Mouse (Mus musculus): Measurements from ENCODE around the gene Fa2h. TPM values are rescaled to one million over a fixed set of nuclear protein-coding genes. Genes with fewer than 3 reads are reported as not detected.

Gene Fa2h
- polyA plus RNA-seq, 1 experiment from 2014 or later, result 1.7 TPM

GRCm38 (mm10) chr8:111359936-111360335, 33.7 kb downstream of the Fa2h start:
- TF ChIP-seq CTCF (IDR thresholded peaks at IDR 0.05), result no peak
- POLR2A ChIA-PET, result no interaction called here

GRCm38 (mm10) chr8:111358905-111359304, 34.7 kb downstream of the Fa2h start:
- in situ Hi-C loops (cut with MboI; ENCODE audit: low pct_unique_long_range_greater_than_20kb), result no loop called here
- no peak for DNase-seq (ENCODE audit: low read depth, low spot score)
- ATAC-seq, result no peak
- POLR2A ChIA-PET, result interaction anchor here (0.6 kb wide), 1 partner anchor 997 kb away, joined by 3 read pairs; no protein-coding TSS in a partner anchor
- H3K27me3 ChIP-seq, result no peaks in the 10 kb centered on the region
- no peak for TF ChIP-seq CTCF (IDR thresholded peaks at IDR 0.05)
- CTCF ChIA-PET, result interaction anchor here (1.1 to 1.4 kb wide), 2 partner anchors 11 to 22 kb away, joined by 3 read pairs; no protein-coding TSS in a partner anchor

More at GRCm38 (mm10) chr8:111359936-111360335, 33.7 kb downstream of the Fa2h start:
- CTCF ChIA-PET, result interaction anchor here (0.8 to 1.4 kb wide), 2 partner anchors 10 to 13 kb away, joined by 3 to 4 read pairs; no protein-coding TSS in a partner anchor
- H3K27me3 ChIP-seq, result no peaks in the 10 kb centered on the region
- no peak for ATAC-seq
- in situ Hi-C loops (cut with MboI; ENCODE audit: low pct_unique_long_range_greater_than_20kb), result no loop called here
- no peak for DNase-seq (ENCODE audit: low read depth, low spot score)

GRCm38 (mm10) chr8:111357433-111357832, 36.2 kb downstream of the Fa2h start:
- DNase-seq (ENCODE audit: low read depth, low spot score), result no peak
- H3K27me3 ChIP-seq, result no peaks in the 10 kb centered on the region
- no peak for TF ChIP-seq CTCF (IDR thresholded peaks at IDR 0.05)
- in situ Hi-C loops (cut with MboI; ENCODE audit: low pct_unique_long_range_greater_than_20kb), result no loop called here
- no peak for ATAC-seq
- ChIA-PET CTCF (no interaction called here), POLR2A (no interaction called here)

- no peak for TF ChIP-seq CTCF (IDR thresholded peaks at IDR 0.05)
- DNase-seq (ENCODE audit: low read depth, low spot score) (no peak), ATAC-seq (no peak)
- in situ Hi-C loops (cut with MboI; ENCODE audit: low pct_unique_long_range_greater_than_20kb), result no loop called here
- no peaks in the 10 kb centered on the region for H3K27me3 ChIP-seq
- ChIA-PET POLR2A (interaction anchor here (0.7 kb wide), 1 partner anchor 244 kb away, joined by 8 read pairs; no protein-coding TSS in a partner anchor), CTCF (interaction anchor here (1.3 to 1.6 kb wide), 2 partner anchors 10 to 86 kb away, joined by 5 to 6 read pairs; no protein-coding TSS in a partner anchor)
These were observed 40.1 kb downstream of the Fa2h start for GRCm38 (mm10) chr8:111353497-111353896.

GRCm38 (mm10) chr8:111352289-111352688, 41.3 kb downstream of the Fa2h start:
- ATAC-seq (no peak), DNase-seq (ENCODE audit: low read depth, low spot score) (no peak)
- no peak for TF ChIP-seq CTCF (IDR thresholded peaks at IDR 0.05)
- H3K27me3 ChIP-seq, result no peaks in the 10 kb centered on the region
- in situ Hi-C loops (cut with MboI; ENCODE audit: low pct_unique_long_range_greater_than_20kb), result no loop called here
- ChIA-PET POLR2A (no interaction called here), CTCF (interaction anchor here (1.6 kb wide), 1 partner anchor 9 kb away, joined by 6 read pairs; no protein-coding TSS in a partner anchor)

GRCm38 (mm10) chr8:111350577-111350976, 43.0 kb downstream of the Fa2h start:
- DNase-seq (ENCODE audit: low read depth, low spot score) (no peak), ATAC-seq (no peak)
- POLR2A ChIA-PET, result no interaction called here
- no peaks in the 10 kb centered on the region for H3K27me3 ChIP-seq
- TF ChIP-seq CTCF (IDR thresholded peaks at IDR 0.05), result no peak
- in situ Hi-C loops (cut with MboI; ENCODE audit: low pct_unique_long_range_greater_than_20kb), result no loop called here
- CTCF ChIA-PET, result interaction anchor here (1.1 kb wide), 1 partner anchor 94 kb away, joined by 3 read pairs; no protein-coding TSS in a partner anchor

- peak; percentile 76 for ATAC-seq
- ChIA-PET CTCF (interaction anchor here (0.8 to 2.7 kb wide), 13 partner anchors 10 to 104 kb away, joined by 3 to 29 read pairs (median 6); no protein-coding TSS in a partner anchor), POLR2A (interaction anchor here (0.7 kb wide), 1 partner anchor 97 kb away, joined by 3 read pairs; no protein-coding TSS in a partner anchor)
- in situ Hi-C loops (cut with MboI; ENCODE audit: low pct_unique_long_range_greater_than_20kb), result loop anchor here (5.0 to 10.0 kb wide), 3 partner anchors 94 to 322 kb away; no protein-coding TSS in a partner anchor
- peak; percentile 98 for TF ChIP-seq CTCF (IDR thresholded peaks at IDR 0.05)
- no peaks in the 10 kb centered on the region for H3K27me3 ChIP-seq
- peak; percentile 10 for DNase-seq (ENCODE audit: low read depth, low spot score)
These were observed 50.4 kb downstream of the Fa2h start for GRCm38 (mm10) chr8:111343225-111343624.

- no peak for DNase-seq (ENCODE audit: low read depth, low spot score)
- no peaks in the 10 kb centered on the region for H3K27me3 ChIP-seq
- no peak for ATAC-seq
- CTCF ChIA-PET, result interaction anchor here (0.9 kb wide), 1 partner anchor 10 kb away, joined by 3 read pairs; no protein-coding TSS in a partner anchor
- TF ChIP-seq CTCF (IDR thresholded peaks at IDR 0.05), result no peak
- POLR2A ChIA-PET, result no interaction called here
- in situ Hi-C loops (cut with MboI; ENCODE audit: low pct_unique_long_range_greater_than_20kb), result loop anchor here (5.0 to 10.0 kb wide), 3 partner anchors 97 to 325 kb away; no protein-coding TSS in a partner anchor
These were observed 53.4 kb downstream of the Fa2h start for GRCm38 (mm10) chr8:111340186-111340585.

- no peak for TF ChIP-seq CTCF (IDR thresholded peaks at IDR 0.05)
- POLR2A ChIA-PET, result interaction anchor here (0.7 kb wide), 1 partner anchor 84 kb away, joined by 3 read pairs; no protein-coding TSS in a partner anchor
- CTCF ChIA-PET, result interaction anchor here (0.7 to 1.6 kb wide), 4 partner anchors 22 to 104 kb away, joined by 3 to 5 read pairs (median 4); no protein-coding TSS in a partner anchor
- in situ Hi-C loops (cut with MboI; ENCODE audit: low pct_unique_long_range_greater_than_20kb), result no loop called here
- no peaks in the 10 kb centered on the region for H3K27me3 ChIP-seq
- DNase-seq (ENCODE audit: low read depth, low spot score) (no peak), ATAC-seq (no peak)
These were observed 55.0 kb downstream of the Fa2h start for GRCm38 (mm10) chr8:111338370-111339208.

GRCm38 (mm10) chr8:111337890-111338347, 55.7 kb downstream of the Fa2h start, which contains the start of gene Mlkl:
Gene Mlkl, minus strand, starts transcription at chr8:111338177.
- peak; percentile 20 for DNase-seq (ENCODE audit: low read depth, low spot score)
- ATAC-seq, result peak; percentile 58
- no peak for TF ChIP-seq CTCF (IDR thresholded peaks at IDR 0.05)
- POLR2A ChIA-PET, result no interaction called here
- in situ Hi-C loops (cut with MboI; ENCODE audit: low pct_unique_long_range_greater_than_20kb), result no loop called here
- CTCF ChIA-PET, result interaction anchor here (1.0 to 1.6 kb wide), 3 partner anchors 21 to 105 kb away, joined by 3 to 5 read pairs (median 5); no protein-coding TSS in a partner anchor
- H3K27me3 ChIP-seq, result no peaks in the 10 kb centered on the region

Data from Patski (cell line).